Mouse (Mus musculus): ENCODE data around the gene 1700093K21Rik. TPM values are rescaled to one million over a fixed set of nuclear protein-coding genes. Genes with fewer than 3 reads are reported as not detected.
A peak's percentile ranks its signal among the peaks of the same experiment; 100 is the strongest.
"Not testable (repeated sequence)": the region's sequence is repeated elsewhere in the genome, so short reads cannot be mapped to it uniquely, and the experiment has no call there.

Gene 1700093K21Rik
- total RNA-seq (2018; cell fraction: chromatin; rRNA removed) = 1 to 10 TPM in 13 of 26 experiments, under 1 TPM in 7, not detected in 6; 0.59 to 3.5 (median 1.2) TPM
- under 1 TPM in 1 of 26 experiments, not detected in 25; 0.33 TPM for total RNA-seq (2018; cell fraction: cytosol; rRNA removed)
- 1 to 10 TPM in 5 of 26 experiments, under 1 TPM in 10, not detected in 11; 0.39 to 1.6 (median 0.84) TPM for total RNA-seq (2018; cell fraction: nucleus; rRNA removed)
- not detected in 3 replicates for polyA plus RNA-seq (2018)

GRCm38 (mm10) chr11:23520473-23521205, at the start of gene 1700093K21Rik:
1700093K21Rik (minus strand) TSS chr11:23521155.
- Histone ChIP-seq H3K27ac (no peak within 1 kb of the TSS), H3K36me3 (ENCODE audit: inconsistent target) (no peaks in the 10 kb centered on the region), H3K4me3 (ENCODE audit: inconsistent target) (no peak within 1 kb of the TSS), H3K79me2 (ENCODE audit: inconsistent target) (no peaks in the 10 kb centered on the region)
- WGBS (ENCODE audit: missing documents) = 90% methylated on average over 5 of the region's 5 CpGs

GRCm38 (mm10) chr11:23570130-23570529, 49.2 kb upstream of the 1700093K21Rik start:
- no peak overlapping the region for H3K27ac ChIP-seq
- no peaks in the 10 kb centered on the region for H3K79me2 ChIP-seq (ENCODE audit: inconsistent target)
- 77% methylated on average over 7 of the region's 7 CpGs for WGBS (ENCODE audit: missing documents)
- H3K4me3 ChIP-seq (ENCODE audit: inconsistent target) = no peak overlapping the region
- peaks cover 9% of the 10 kb centered on the region; the same call in 1 of the 2 replicates for H3K36me3 ChIP-seq (ENCODE audit: inconsistent target)

- no peak overlapping the region for H3K27ac ChIP-seq
- 79% methylated on average over 6 of the region's 6 CpGs for WGBS (ENCODE audit: missing documents)
- no peaks in the 10 kb centered on the region for H3K79me2 ChIP-seq (ENCODE audit: inconsistent target)
- H3K36me3 ChIP-seq (ENCODE audit: inconsistent target) = peaks cover 1% of the 10 kb centered on the region; the same call in 1 of the 2 replicates
- no peak overlapping the region for H3K4me3 ChIP-seq (ENCODE audit: inconsistent target)
These were observed 44.8 kb upstream of the 1700093K21Rik start for GRCm38 (mm10) chr11:23565761-23566160.

GRCm38 (mm10) chr11:23557039-23557630, 36.2 kb upstream of the 1700093K21Rik start:
- 86% methylated on average over 6 of the region's 6 CpGs for WGBS (ENCODE audit: missing documents)

DNA sequence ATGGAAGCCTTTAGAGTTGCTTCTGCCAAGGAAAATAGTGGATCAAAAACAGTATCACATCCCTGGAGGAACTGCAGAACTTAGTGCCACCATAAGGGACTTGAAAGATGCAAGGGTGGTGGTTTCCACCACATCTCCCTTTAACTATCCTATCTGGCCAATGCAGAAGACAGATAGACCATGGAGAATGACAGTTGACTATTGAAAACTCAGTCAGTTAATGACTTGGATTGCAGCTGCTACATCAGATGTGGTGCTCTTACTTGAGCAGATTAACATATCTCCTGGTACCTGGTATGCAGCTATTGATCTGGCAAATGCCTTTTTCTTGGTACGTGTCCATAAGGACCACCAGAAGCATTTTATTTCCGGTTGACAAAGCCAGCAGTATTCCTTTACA, 16.5 kb upstream of the 1700093K21Rik start:
- WGBS (ENCODE audit: missing documents) = 100% methylated on average over 2 of the region's 2 CpGs
- Histone ChIP-seq H3K27ac (no peak overlapping the region), H3K36me3 (ENCODE audit: inconsistent target) (no peaks in the 10 kb centered on the region), H3K79me2 (ENCODE audit: inconsistent target) (no peaks in the 10 kb centered on the region), H3K4me3 (ENCODE audit: inconsistent target) (no peak overlapping the region)

More at GRCm38 (mm10) chr11:23557039-23557630, 36.2 kb upstream of the 1700093K21Rik start:
- no peaks in the 10 kb centered on the region for H3K79me2 ChIP-seq (ENCODE audit: inconsistent target)
- H3K4me3 ChIP-seq (ENCODE audit: inconsistent target) = no peak overlapping the region
- H3K36me3 ChIP-seq (ENCODE audit: inconsistent target) = no peaks in the 10 kb centered on the region
- H3K27ac ChIP-seq = no peak overlapping the region

GRCm38 (mm10) chr11:23518981-23519380, 2.0 kb downstream of the 1700093K21Rik start:
- 97% methylated on average over 3 of the region's 3 CpGs for WGBS (ENCODE audit: missing documents)
- no peaks in the 10 kb centered on the region for H3K79me2 ChIP-seq (ENCODE audit: inconsistent target)
- no peak overlapping the region for H3K27ac ChIP-seq
- no peak overlapping the region for H3K4me3 ChIP-seq (ENCODE audit: inconsistent target)
- H3K36me3 ChIP-seq (ENCODE audit: inconsistent target) = no peaks in the 10 kb centered on the region

- Histone ChIP-seq H3K4me3 (ENCODE audit: inconsistent target) (no peak overlapping the region), H3K27ac (no peak overlapping the region), H3K79me2 (ENCODE audit: inconsistent target) (no peaks in the 10 kb centered on the region), H3K36me3 (ENCODE audit: inconsistent target) (no peaks in the 10 kb centered on the region)
- WGBS (ENCODE audit: missing documents) = 72% methylated on average over 2 of the region's 2 CpGs
These were observed 5.6 kb downstream of the 1700093K21Rik start for GRCm38 (mm10) chr11:23515315-23515714.

DNA sequence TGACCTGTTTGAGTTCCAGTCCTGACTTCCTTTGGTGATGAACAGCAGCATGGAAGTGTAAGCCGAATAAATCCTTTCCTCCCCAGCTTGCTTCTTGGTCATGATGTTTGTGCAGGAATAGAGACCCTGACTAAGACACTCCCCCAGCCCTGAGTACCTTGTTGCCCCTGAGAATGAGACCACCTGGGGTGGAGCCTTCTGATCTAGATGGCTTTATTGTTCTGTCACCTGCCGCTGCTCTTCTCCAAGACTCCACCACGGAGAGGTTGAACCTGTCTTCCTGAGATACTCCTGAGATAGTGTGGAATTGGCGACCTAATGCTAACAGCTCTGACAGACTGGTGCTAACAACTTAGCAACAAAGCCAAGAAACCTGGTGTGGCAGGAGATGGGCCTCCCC, 6.2 kb downstream of the 1700093K21Rik start:
- H3K79me2 ChIP-seq (ENCODE audit: inconsistent target); H3K4me3 ChIP-seq (ENCODE audit: inconsistent target); H3K36me3 ChIP-seq (ENCODE audit: inconsistent target); H3K27ac ChIP-seq: not testable (repeated sequence)
- WGBS (ENCODE audit: missing documents) = 67% methylated on average over 3 of the region's 4 CpGs

- not testable (repeated sequence) for H3K79me2 ChIP-seq (ENCODE audit: inconsistent target); H3K4me3 ChIP-seq (ENCODE audit: inconsistent target)
- WGBS (ENCODE audit: missing documents) = 89% methylated on average over 5 of the region's 5 CpGs
These were observed 16.2 kb downstream of the 1700093K21Rik start for GRCm38 (mm10) chr11:23504801-23505200.

GRCm38 (mm10) chr11:23498609-23499008, 22.3 kb downstream of the 1700093K21Rik start:
- Histone ChIP-seq H3K27ac (no peak overlapping the region), H3K79me2 (ENCODE audit: inconsistent target) (peaks cover 21% of the 10 kb centered on the region), H3K36me3 (ENCODE audit: inconsistent target) (peaks cover 10% of the 10 kb centered on the region; the same call in 1 of the 2 replicates), H3K4me3 (ENCODE audit: inconsistent target) (peak overlapping the region; percentile 35)
- WGBS (ENCODE audit: missing documents) = 30% methylated on average over 5 of the region's 5 CpGs

More at GRCm38 (mm10) chr11:23504801-23505200, 16.2 kb downstream of the 1700093K21Rik start:
- not testable (repeated sequence) for H3K36me3 ChIP-seq (ENCODE audit: inconsistent target); H3K27ac ChIP-seq

DNA sequence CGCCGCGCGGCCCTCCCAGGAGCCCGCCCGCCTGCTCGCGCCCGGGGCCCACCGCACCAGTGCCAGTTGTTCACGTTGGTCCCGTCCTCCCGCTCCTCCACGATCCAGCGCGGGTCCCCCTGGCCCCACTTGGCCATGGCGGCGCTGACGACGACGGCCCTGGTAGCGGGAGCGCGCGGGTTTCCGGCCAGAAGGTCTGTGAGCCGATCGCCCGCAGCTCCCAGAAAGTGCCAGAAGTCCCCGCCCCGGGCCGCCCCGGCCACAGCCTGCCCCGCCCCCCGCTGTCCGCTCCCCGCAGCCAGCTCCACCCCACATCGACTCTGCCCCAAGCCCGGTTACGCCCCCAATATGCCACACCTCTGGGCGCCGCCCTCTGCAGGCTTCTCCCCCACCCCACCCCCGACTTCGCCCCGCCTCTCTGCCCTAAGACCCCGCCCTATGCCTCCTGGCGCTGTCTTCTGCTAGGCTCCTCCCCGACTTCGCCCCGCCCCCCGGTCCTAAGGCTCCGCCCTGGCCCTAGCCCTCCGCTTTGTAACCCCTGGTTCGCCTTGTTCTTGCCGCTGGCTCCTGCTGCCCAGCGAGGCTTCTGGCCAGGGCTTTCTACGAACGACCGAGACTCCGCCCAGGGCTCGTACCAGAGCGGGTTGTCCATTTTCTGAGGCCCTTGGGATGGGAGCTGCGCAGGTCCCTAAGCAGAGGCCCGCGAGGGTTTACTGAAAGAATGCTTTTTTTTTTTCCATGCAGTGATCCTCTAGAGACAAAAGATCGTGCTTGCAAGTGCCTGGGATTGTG, 23.0 kb downstream of the 1700093K21Rik start, which contains the start of gene Ahsa2:
Gene Ahsa2, minus strand, starts transcription at position 313 of the 792 bp plus-strand sequence.
- Histone ChIP-seq H3K36me3 (ENCODE audit: inconsistent target) (peaks cover 17% of the 10 kb centered on the region; the same call in 1 of the 2 replicates), H3K27ac (peak within 1 kb of the TSS; percentile 22; the same call in 1 of the 2 replicates), H3K4me3 (ENCODE audit: inconsistent target) (peak within 1 kb of the TSS; percentile 71), H3K79me2 (ENCODE audit: inconsistent target) (peaks cover 21% of the 10 kb centered on the region)
- under 1% methylated on average over 60 of the region's 66 CpGs for WGBS (ENCODE audit: missing documents)

- Histone ChIP-seq H3K79me2 (ENCODE audit: inconsistent target) (peaks cover 21% of the 10 kb centered on the region), H3K27ac (peak overlapping the region; percentile 22; the same call in 1 of the 2 replicates), H3K4me3 (ENCODE audit: inconsistent target) (peak overlapping the region; percentile 71), H3K36me3 (ENCODE audit: inconsistent target) (peaks cover 23% of the 10 kb centered on the region; the same call in 1 of the 2 replicates)
- WGBS (ENCODE audit: missing documents) = under 1% methylated on average over 22 of the region's 22 CpGs
These were observed 23.6 kb downstream of the 1700093K21Rik start for GRCm38 (mm10) chr11:23497335-23497717.

- 82% methylated on average over 6 of the region's 6 CpGs for WGBS (ENCODE audit: missing documents)
- Histone ChIP-seq H3K79me2 (ENCODE audit: inconsistent target) (peaks cover 21% of the 10 kb centered on the region), H3K36me3 (ENCODE audit: inconsistent target) (peaks cover 30% of the 10 kb centered on the region), H3K4me3 (ENCODE audit: inconsistent target) (peak overlapping the region; percentile 71), H3K27ac (no peak overlapping the region)
These were observed 24.3 kb downstream of the 1700093K21Rik start for GRCm38 (mm10) chr11:23496661-23497060.

- Histone ChIP-seq H3K27ac (no peak overlapping the region), H3K79me2 (ENCODE audit: inconsistent target) (peaks cover 21% of the 10 kb centered on the region), H3K36me3 (ENCODE audit: inconsistent target) (peaks cover 43% of the 10 kb centered on the region), H3K4me3 (ENCODE audit: inconsistent target) (no peak overlapping the region)
- 97% methylated on average over 6 of the region's 6 CpGs for WGBS (ENCODE audit: missing documents)
These were observed 25.7 kb downstream of the 1700093K21Rik start for GRCm38 (mm10) chr11:23495231-23495630.
